Mouse (Mus musculus) lung, postnatal 0 days (tissue): ENCODE measurements at regions not wholly inside any gene's neighbourhood (a gene's known extent, or its start where the extent isn't known, plus 50 kb on each side); places are given as distances from the start of the nearest gene placed in this dataset.

ENCODE experiments used
- CTCF ChIP-seq: IDR thresholded peaks from 2 replicates; pipeline ENCODE4 v1.5.1; 2016; ENCODE audit warnings: antibody characterized with exemption, mild to moderate bottlenecking
- EP300 ChIP-seq: IDR thresholded peaks from 2 replicates; pipeline ENCODE4 v1.6.1; 2016; ENCODE audit warnings: antibody characterized with exemption, mild to moderate bottlenecking, control low read depth

GRCm38 (mm10) chr10:68669992-68670391 lies 53.5 kb upstream of the Tmem26 start:
- no peak for TF ChIP-seq EP300
- no peak for TF ChIP-seq CTCF
